ENCODE assay signal across 12 mouse cellular contexts in the genomic region with DNA sequence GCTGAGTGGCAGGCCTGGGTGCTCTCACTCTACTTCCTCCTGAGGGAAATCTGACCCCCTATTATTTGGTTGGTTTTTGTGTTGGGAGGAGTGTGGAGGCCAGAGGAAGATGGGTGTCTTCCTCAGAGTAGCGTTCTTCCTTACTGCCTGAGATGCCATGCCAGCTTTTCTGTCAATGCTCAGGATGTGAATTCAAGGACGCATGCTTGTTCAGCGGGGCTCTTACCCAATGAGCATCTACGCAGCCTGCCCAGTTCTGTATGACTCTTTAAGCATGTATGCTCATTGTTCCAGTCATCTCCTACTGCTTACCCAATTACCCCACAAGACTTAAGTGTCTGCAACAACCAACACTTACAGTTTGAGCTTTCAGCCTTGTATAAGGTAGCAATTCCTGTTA.
"Had no signal": no experiment of that assay in that cellular context is flagged by ENCODE, and none has a peak within 500 bp of the region (broad histone marks: within the 10 kb centered on the region; RNA-seq: fewer than 3 reads in every experiment).

No protein-coding gene starts in this region.

- DNase-seq: left cerebral cortex, postnatal 4 days; liver; liver, embryonic 13.5 days; liver, postnatal 0 days; lung, adult 18-20 months; lung, adult 2 months; lung, embryonic 14.5 days; lung, postnatal 10 days; lung, postnatal 14 days; lung, postnatal 36 days; lung, postnatal 4 days; midbrain, embryonic 14.5 days had no signal
